In the genomic region with DNA sequence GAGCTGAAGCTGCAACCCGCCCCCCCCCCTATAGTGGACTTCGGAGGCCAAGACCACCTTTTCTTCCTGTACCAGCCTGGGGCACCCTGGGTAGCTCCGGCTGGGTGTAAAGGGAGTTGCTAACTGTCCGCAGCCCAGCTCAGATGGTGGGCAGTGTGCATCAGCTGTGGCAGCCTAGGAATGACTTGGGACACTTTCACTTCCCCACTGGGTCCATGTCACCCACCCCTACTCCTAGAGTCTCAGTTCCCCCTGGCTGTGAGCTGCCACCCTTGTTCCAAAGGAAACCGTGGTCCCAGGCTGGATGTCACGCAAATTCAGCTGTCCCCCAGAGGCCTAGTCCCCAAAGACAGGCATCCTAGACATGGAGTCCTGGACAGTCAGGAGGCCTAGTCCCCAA, we compare ENCODE assay signal across 11 mouse cellular contexts. TPM values are rescaled to one million over a fixed set of nuclear protein-coding genes. Genes with fewer than 3 reads are reported as not detected.
DNase-seq lines count a peak whose midpoint lies in the region; ATAC-seq and TF ChIP-seq lines count a peak whose summit lies in the region.
"Had no signal": no experiment of that assay in that cellular context is flagged by ENCODE, and none has a peak within 500 bp of the region (broad histone marks: within the 10 kb centered on the region; RNA-seq: fewer than 3 reads in every experiment).

No protein-coding gene starts in this region.

- TF ChIP-seq CTCF in intestine, postnatal 0 days (IDR thresholded peaks at IDR 0.05; ENCODE audit: low read depth), result no peak
- no peak for TF ChIP-seq CTCF in cerebellum, adult 2 months (IDR thresholded peaks at IDR 0.05; ENCODE audit: borderline replicate concordance, insufficient read depth, low read depth, low read length)

- H3K27me3 ChIP-seq in hindbrain, embryonic 10.5 days (ENCODE audit: insufficient read depth, poor library complexity, severe bottlenecking), result peaks cover 18% of the 10 kb centered on the region; the same call in 1 of the 2 replicates
- H3K27me3 ChIP-seq in hindbrain, embryonic 13.5 days, result peaks cover 9% of the 10 kb centered on the region; the same call in 1 of the 2 replicates
- H3K27me3 ChIP-seq in neural tube, embryonic 13.5 days, result no peaks in the 10 kb centered on the region
- no peaks in the 10 kb centered on the region for H3K27me3 ChIP-seq in neural tube, embryonic 15.5 days (replicated peaks)
- no peaks in the 10 kb centered on the region for H3K27me3 ChIP-seq in intestine, postnatal 0 days (replicated peaks; ENCODE audit: control insufficient read depth, insufficient read depth, low read length)
- no peaks in the 10 kb centered on the region for H3K27me3 ChIP-seq in stomach, embryonic 15.5 days (replicated peaks)
- no peaks in the 10 kb centered on the region for H3K27me3 ChIP-seq in cerebellum, adult 2 months (ENCODE audit: control insufficient read depth, insufficient read depth, low read length)

- no peak overlapping the region for H3K4me2 ChIP-seq in hindbrain, embryonic 13.5 days
- H3K4me2 ChIP-seq in neural tube, embryonic 13.5 days, result no peak overlapping the region
- no peak overlapping the region for H3K4me2 ChIP-seq in neural tube, embryonic 15.5 days
- no peak overlapping the region for H3K4me2 ChIP-seq in intestine, postnatal 0 days (replicated peaks; ENCODE audit: low read depth)
- no peak overlapping the region for H3K4me2 ChIP-seq in stomach, embryonic 15.5 days

- no peaks in the 10 kb centered on the region for H3K9me3 ChIP-seq in hindbrain, embryonic 10.5 days
- H3K9me3 ChIP-seq in hindbrain, embryonic 13.5 days, result no peaks in the 10 kb centered on the region
- H3K9me3 ChIP-seq in neural tube, embryonic 13.5 days, result no peaks in the 10 kb centered on the region
- no peaks in the 10 kb centered on the region for H3K9me3 ChIP-seq in neural tube, embryonic 15.5 days (replicated peaks)
- no peaks in the 10 kb centered on the region for H3K9me3 ChIP-seq in intestine, postnatal 0 days (ENCODE audit: control insufficient read depth)
- H3K9me3 ChIP-seq in stomach, embryonic 15.5 days, result no peaks in the 10 kb centered on the region

- no peak overlapping the region for H3K4me3 ChIP-seq in hindbrain, embryonic 10.5 days
- H3K4me3 ChIP-seq in hindbrain, embryonic 13.5 days, result no peak overlapping the region
- H3K4me3 ChIP-seq in neural tube, embryonic 13.5 days, result no peak overlapping the region
- no peak overlapping the region for H3K4me3 ChIP-seq in neural tube, embryonic 15.5 days (replicated peaks)
- no peak overlapping the region for H3K4me3 ChIP-seq in intestine, postnatal 0 days (ENCODE audit: low read depth, low read length)
- no peak overlapping the region for H3K4me3 ChIP-seq in stomach, embryonic 15.5 days (replicated peaks)
- H3K4me3 ChIP-seq in cerebellum, adult 2 months (replicated peaks; ENCODE audit: insufficient read depth, low read depth, low read length), result no peak overlapping the region

- no peak for TF ChIP-seq POLR2A in cerebellum, adult 2 months (IDR thresholded peaks at IDR 0.05; ENCODE audit: borderline replicate concordance, insufficient read depth, low read length)

- H3K4me1 ChIP-seq in hindbrain, embryonic 10.5 days (replicated peaks), result peaks cover 57% of the 10 kb centered on the region
- H3K4me1 ChIP-seq in hindbrain, embryonic 13.5 days (replicated peaks), result 0 out of 2 replicates have a peak, but pooled peaks cover 11% of the 10 kb centered on the region
- H3K4me1 ChIP-seq in neural tube, embryonic 13.5 days (replicated peaks), result peaks cover 13% of the 10 kb centered on the region
- peaks cover 4% of the 10 kb centered on the region; the same call in 1 of the 2 replicates for H3K4me1 ChIP-seq in neural tube, embryonic 15.5 days
- no peaks in the 10 kb centered on the region for H3K4me1 ChIP-seq in intestine, postnatal 0 days (replicated peaks; ENCODE audit: control insufficient read depth, insufficient read depth, low read length)
- H3K4me1 ChIP-seq in stomach, embryonic 15.5 days, result peaks cover 22% of the 10 kb centered on the region
- H3K4me1 ChIP-seq in cerebellum, adult 2 months (ENCODE audit: control insufficient read depth, insufficient read depth, low read length), result peaks cover 15% of the 10 kb centered on the region

- H3K36me3 ChIP-seq in hindbrain, embryonic 10.5 days, result no peaks in the 10 kb centered on the region
- H3K36me3 ChIP-seq in hindbrain, embryonic 13.5 days, result no peaks in the 10 kb centered on the region
- H3K36me3 ChIP-seq in neural tube, embryonic 13.5 days, result no peaks in the 10 kb centered on the region
- H3K36me3 ChIP-seq in neural tube, embryonic 15.5 days, result no peaks in the 10 kb centered on the region
- no peaks in the 10 kb centered on the region for H3K36me3 ChIP-seq in intestine, postnatal 0 days (ENCODE audit: control insufficient read depth, insufficient read depth)
- no peaks in the 10 kb centered on the region for H3K36me3 ChIP-seq in stomach, embryonic 15.5 days

- WGBS in hindbrain, embryonic 10.5 days, result 85% methylated on average over 6 of the region's 6 CpGs
- WGBS in hindbrain, embryonic 13.5 days, result 91% methylated on average over 6 of the region's 6 CpGs
- WGBS in neural tube, embryonic 13.5 days, result 95% methylated on average over 6 of the region's 6 CpGs
- WGBS in neural tube, embryonic 15.5 days, result 84% methylated on average over 6 of the region's 6 CpGs
- WGBS in intestine, postnatal 0 days, result 89% methylated on average over 6 of the region's 6 CpGs
- WGBS in stomach, embryonic 15.5 days, result 80% methylated on average over 6 of the region's 6 CpGs
- 87% methylated on average over 6 of the region's 6 CpGs for WGBS in cerebellum, adult 2 months

- no peak for ATAC-seq in hindbrain, embryonic 13.5 days (ENCODE audit: low FRiP score)
- no peak for ATAC-seq in neural tube, embryonic 13.5 days (ENCODE audit: low read depth)
- no peak for ATAC-seq in neural tube, embryonic 15.5 days (ENCODE audit: low FRiP score)
- no peak for ATAC-seq in intestine, postnatal 0 days
- ATAC-seq in stomach, embryonic 15.5 days (ENCODE audit: insufficient read depth, low FRiP score, low read depth), result no peak
- ATAC-seq: hindbrain, postnatal 0 days had no signal

- H3K9ac ChIP-seq in hindbrain, embryonic 13.5 days, result no peak overlapping the region
- H3K9ac ChIP-seq in neural tube, embryonic 13.5 days, result no peak overlapping the region
- no peak overlapping the region for H3K9ac ChIP-seq in neural tube, embryonic 15.5 days (replicated peaks)
- H3K9ac ChIP-seq in intestine, postnatal 0 days (ENCODE audit: low read depth, low read length), result no peak overlapping the region
- H3K9ac ChIP-seq in stomach, embryonic 15.5 days, result no peak overlapping the region

- no peak for DNase-seq in hindbrain, embryonic 10.5 days (ENCODE audit: low spot score)
- no peak for DNase-seq in cerebellum, adult 2 months
- DNase-seq in cerebellum, adult 11 months, result no peak
- DNase-seq: thymus, adult 18-20 months had no signal

- H3K27ac ChIP-seq in hindbrain, embryonic 10.5 days, result peak overlapping the region; percentile 78
- H3K27ac ChIP-seq in hindbrain, embryonic 13.5 days, result no peak overlapping the region
- peak overlapping the region; percentile 38; the same call in 1 of the 2 replicates for H3K27ac ChIP-seq in neural tube, embryonic 13.5 days (replicated peaks)
- H3K27ac ChIP-seq in neural tube, embryonic 15.5 days (replicated peaks), result no peak overlapping the region
- H3K27ac ChIP-seq in intestine, postnatal 0 days (ENCODE audit: low read depth, low read length), result peak overlapping the region; percentile 28; the same call in 1 of the 2 replicates
- peak overlapping the region; percentile 73 for H3K27ac ChIP-seq in stomach, embryonic 15.5 days
- no peak overlapping the region for H3K27ac ChIP-seq in cerebellum, adult 2 months (ENCODE audit: insufficient read depth, low read length)
- H3K27ac ChIP-seq: hindbrain, postnatal 0 days had no signal

RNA-seq across cellular contexts. Expression of gene Plxnd1, which starts 9.9 kb away (rescaled TPM):
- 24.6 and 28.5 TPM in 2 replicates for polyA plus RNA-seq in hindbrain, embryonic 10.5 days (2016; fragmentation: Nextera tagmentation; extraction: Ambion mirVana)
- polyA plus RNA-seq in hindbrain, embryonic 13.5 days (2015; fragmentation: Nextera tagmentation; extraction: Ambion mirVana), result 9.1 and 11.3 TPM in 2 replicates
- 13.5 and 17.8 TPM in 2 replicates for polyA plus RNA-seq in neural tube, embryonic 13.5 days (2015; fragmentation: Nextera tagmentation; extraction: Ambion mirVana)
- polyA plus RNA-seq in neural tube, embryonic 15.5 days (2015; fragmentation: Nextera tagmentation; extraction: Ambion mirVana), result 8.8 and 9.8 TPM in 2 replicates
- 8.2 and 9.6 TPM in 2 replicates for polyA plus RNA-seq in intestine, postnatal 0 days (2015; fragmentation: Nextera tagmentation; extraction: Ambion mirVana)
- polyA plus RNA-seq in stomach, embryonic 15.5 days (2015; fragmentation: Nextera tagmentation; extraction: Ambion mirVana), result 31.3 and 37.7 TPM in 2 replicates
- polyA plus RNA-seq in cerebellum, adult 2 months (2012; rRNA removed), result 24.2 and 29.4 TPM in 2 replicates

RNA-seq across cellular contexts. Expression of gene H1foo, which starts 60.0 kb away (rescaled TPM):
- polyA plus RNA-seq in hindbrain, embryonic 10.5 days (2016; fragmentation: Nextera tagmentation; extraction: Ambion mirVana), result not detected in 2 replicates
- polyA plus RNA-seq in hindbrain, embryonic 13.5 days (2015; fragmentation: Nextera tagmentation; extraction: Ambion mirVana), result not detected in 2 replicates
- not detected in 2 replicates for polyA plus RNA-seq in neural tube, embryonic 13.5 days (2015; fragmentation: Nextera tagmentation; extraction: Ambion mirVana)
- polyA plus RNA-seq in neural tube, embryonic 15.5 days (2015; fragmentation: Nextera tagmentation; extraction: Ambion mirVana), result not detected in 2 replicates
- not detected in 2 replicates for polyA plus RNA-seq in intestine, postnatal 0 days (2015; fragmentation: Nextera tagmentation; extraction: Ambion mirVana)
- not detected in 2 replicates for polyA plus RNA-seq in stomach, embryonic 15.5 days (2015; fragmentation: Nextera tagmentation; extraction: Ambion mirVana)
- polyA plus RNA-seq in cerebellum, adult 2 months (2012; rRNA removed), result not detected in 2 replicates
- polyA plus RNA-seq: brain, embryonic 14.5 days; hindbrain, postnatal 0 days had no signal

Comparison
In these comparisons a context has a peak if more than half of its experiments do, and no peak if none do; other contexts are left out.
1. H3K27ac ChIP-seq: peak in hindbrain, embryonic 10.5 days (single experiment), neural tube, embryonic 13.5 days (single experiment), intestine, postnatal 0 days (single experiment) and stomach, embryonic 15.5 days (single experiment); none in hindbrain, embryonic 13.5 days (single experiment), neural tube, embryonic 15.5 days (single experiment) and cerebellum, adult 2 months (single experiment).